Mouse (Mus musculus) retina, adult 2 months (tissue): ENCODE results near the gene Brsk1.

Experiments
- DNase-seq: peaks from one replicate; pipeline ENCODE4 v3.0.0-alpha.2; 2012; ENCODE audit warnings: low read depth, low spot score

Brsk1 gene

DNA sequence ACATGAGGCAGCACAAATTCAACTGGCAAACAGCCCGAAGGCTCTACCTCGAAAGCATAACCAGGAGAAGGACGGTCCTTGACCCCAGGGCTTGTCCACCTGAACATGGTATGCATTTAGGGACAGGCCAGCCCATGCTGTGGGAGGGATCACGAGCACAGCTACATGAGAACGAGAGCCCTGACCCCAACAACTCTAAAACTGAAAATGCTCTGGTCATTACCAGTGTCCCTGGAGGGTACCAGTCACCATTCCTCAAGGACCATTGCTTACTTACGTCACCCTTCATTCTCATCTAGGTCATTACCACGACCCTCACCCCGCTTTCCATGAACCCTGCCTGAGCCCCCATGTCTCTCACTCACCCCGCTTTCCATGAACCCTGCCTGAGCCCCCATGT, 21.2 kb upstream of the Brsk1 start:
- DNase-seq, result no peak

DNA sequence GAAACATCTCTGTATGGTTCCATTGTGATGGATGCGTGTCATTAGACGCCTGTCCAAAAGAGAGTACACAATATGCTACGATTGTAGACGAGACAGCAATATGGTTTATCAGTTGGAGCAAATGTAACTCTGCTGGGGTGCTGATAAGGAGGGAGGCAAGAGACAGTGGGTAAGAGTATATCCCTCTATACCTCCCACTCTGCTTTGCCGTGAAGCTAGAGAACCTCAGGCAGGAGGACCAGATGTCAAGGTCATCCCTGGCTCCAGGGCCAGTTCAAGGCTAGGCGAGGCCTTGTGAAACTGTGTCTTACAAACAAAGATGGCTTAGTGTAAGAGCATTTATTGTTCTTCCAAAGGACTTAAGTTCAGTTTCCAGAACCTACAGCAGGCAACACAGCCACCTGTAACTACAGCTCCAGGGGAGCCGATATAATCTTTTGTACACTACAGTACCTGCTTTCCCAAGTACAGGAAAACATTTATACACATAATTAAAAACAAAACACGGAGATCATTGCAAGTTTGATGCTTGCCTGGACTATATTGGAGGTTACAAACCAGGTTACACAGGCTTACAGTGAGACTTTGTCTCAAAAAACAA, 19.6 kb upstream of the Brsk1 start:
- DNase-seq, result no peak

DNA sequence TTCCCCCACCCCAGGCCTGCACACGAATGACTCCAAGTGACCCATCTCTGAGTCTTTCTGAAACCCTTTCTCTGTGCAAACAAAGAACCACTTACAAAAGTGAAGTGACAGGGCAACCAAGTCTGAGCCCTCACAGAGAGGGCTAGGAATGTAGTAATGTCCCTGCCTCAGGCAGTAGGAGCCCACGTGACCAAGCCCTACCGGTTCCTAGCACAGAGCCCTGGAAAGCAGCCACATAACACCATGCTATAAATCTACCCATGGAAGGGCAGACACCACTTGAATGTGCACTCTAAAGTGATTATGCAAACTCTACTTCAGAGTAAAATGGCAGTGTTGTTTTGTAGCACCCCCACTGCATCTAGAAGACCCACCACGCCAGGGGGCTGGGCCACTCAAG, 18.4 kb upstream of the Brsk1 start:
- no peak for DNase-seq

DNA sequence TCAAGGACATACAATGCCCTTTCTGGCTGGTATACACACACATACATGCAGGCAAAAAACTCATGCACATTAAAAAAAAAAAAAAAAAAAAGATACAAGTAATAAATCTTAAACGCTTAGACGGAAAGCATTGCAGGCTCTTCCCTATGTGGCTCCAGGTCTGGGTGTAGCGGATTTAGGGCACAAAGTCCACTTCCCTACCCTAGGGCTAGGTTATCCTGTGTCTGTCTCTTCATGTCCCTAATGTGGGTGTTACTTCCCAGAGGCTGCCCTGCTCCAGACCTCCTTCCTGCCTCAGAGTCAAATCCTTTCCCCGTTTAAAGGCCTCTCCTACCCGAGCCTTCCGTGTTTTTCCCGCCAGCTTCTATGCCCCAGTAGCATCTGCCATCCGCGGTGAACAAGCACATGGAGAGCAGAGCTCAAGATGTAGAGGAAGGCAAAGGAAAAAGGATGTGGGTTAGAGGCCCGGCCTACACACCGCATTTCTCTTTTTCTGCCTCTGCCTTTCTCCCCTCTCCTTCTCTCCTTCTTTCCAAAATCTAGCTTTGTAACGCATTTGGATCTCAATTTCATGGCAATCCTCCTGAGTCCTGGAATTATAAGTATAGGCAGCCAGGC, 16.2 kb upstream of the Brsk1 start:
- no peak for DNase-seq

DNA sequence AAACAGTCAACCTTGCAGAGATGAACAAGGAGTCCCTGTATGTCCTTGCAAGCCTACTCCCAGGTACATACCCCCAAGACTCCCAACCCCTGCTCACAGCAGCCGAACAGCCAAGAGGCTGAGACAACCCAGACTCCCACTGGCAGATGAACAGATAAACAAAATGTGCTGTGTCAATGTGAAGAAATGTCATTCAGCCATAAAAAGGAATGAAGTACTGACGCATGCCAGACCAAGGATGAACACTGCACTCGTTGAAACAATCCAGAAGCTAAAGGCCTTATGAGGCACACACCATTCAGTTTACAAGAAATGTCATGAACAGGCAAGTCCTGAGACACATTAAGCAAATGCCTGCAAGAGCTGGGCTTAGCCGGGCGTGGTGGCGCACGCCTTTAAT, 15.2 kb upstream of the Brsk1 start:
- DNase-seq, result no peak

DNA sequence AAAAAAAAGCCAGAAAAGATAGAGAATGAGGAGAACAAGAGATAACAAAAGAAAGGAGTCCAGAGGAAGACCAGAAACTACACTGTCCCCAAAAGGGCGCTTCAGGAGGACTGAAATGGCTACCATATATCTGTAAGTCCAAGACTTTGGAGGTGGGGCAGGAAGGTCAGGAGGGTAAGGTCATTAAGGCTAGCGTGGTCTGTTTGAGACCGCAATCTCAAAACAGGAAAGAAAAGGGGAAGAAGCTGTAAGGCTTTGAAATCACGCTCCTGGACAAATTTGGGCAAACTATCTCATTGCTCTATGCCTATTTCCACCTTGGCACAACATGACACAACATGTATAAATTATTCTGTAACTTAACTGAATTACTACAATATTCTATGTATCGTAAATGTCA, 7.1 kb upstream of the Brsk1 start:
- no peak for DNase-seq

DNA sequence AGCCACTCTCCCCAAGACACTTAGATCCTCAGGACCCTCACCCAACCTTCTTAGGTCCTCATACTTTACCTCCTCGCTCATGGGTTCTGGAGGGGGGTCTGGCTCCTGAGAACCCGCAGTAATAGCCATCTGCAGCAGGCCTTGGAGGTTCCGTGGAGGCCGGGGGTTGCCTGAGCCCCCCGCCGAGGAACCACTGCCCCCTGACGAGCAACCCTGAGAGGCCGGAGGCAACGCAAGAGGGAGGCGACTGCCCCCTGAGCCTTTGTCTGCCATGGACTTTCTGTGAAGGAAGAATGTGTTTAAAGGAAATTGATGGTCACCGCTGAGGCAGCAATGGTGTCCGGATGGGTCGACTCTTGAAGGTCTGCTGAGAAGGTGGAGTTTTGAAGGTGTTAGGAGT, 6.2 kb upstream of the Brsk1 start:
- no peak for DNase-seq

DNA sequence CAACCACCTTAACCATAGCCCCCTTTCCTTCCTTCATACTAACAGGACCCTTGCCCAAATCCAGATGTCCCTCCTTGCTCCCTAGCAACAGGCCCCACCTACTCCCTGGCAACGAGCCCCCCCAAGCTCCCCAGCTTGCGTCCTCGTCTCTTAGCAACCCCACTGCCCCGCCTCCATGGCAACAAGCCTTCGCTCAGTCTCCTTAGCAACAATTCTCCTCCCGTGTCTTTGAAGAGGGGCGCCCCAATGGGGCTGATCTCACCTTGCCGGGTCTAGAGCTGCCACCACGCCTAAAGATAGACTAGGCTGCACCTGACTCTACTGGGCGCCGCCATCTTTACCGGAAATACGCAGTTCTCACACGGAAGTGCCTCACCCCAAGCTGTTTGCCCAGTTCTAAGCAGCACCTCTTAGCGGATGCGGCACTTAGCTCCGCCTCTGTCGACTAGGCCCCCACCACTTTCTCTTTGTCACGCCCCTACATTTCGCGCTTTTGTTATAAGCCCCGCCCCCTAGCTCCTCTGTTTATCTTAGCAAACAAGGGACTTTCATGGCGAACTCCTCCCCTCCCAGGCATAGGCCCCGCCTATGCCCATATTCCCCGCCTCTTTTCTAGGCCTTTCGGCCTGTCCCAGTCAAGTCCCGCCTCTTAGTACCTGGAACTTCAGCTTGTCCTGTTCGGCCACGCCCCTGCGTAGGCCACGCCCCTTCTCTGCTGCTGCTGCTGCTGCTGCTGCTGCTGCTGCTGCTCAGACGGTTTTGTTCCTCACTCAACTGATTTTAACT, 5.6 kb upstream of the Brsk1 start, which contains the start of gene Hspbp1:
Gene Hspbp1, minus strand, starts transcription at position 437 of the 786 bp plus-strand sequence.
- DNase-seq, result peak; percentile 97

DNA sequence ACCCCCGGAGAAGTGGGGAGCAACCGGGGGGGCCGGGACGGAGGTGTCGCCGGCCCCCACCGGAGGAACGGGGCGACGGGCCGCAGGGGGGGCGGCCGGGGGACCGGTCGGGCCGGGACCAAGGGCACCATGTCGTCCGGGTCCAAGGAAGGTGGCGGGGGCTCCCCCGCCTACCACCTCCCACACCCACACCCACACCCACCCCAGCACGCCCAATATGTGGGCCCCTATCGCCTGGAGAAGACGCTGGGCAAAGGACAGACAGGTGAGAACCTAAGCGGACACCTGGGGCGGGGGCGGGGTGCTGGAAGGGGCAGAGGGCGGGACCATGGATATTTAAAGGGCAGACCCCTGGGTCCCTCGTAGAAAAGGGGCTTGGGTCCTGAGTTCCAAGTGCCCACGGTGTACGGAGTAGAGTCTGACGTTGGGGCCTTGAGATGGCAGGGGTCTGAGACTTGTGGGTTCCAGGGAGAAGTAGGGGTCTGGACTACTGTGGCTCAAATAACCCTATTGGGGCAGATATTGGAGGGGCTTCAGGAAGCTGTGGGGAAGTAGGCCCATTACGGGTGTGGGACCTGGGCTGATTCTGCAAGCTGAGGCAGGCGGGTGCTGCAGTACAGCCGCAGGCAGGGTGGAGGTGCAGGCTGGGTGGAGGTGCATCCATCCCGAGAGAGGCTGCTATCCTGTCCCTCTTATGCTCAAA, 698 bp downstream of the Brsk1 start:
- DNase-seq, result no peak

DNA sequence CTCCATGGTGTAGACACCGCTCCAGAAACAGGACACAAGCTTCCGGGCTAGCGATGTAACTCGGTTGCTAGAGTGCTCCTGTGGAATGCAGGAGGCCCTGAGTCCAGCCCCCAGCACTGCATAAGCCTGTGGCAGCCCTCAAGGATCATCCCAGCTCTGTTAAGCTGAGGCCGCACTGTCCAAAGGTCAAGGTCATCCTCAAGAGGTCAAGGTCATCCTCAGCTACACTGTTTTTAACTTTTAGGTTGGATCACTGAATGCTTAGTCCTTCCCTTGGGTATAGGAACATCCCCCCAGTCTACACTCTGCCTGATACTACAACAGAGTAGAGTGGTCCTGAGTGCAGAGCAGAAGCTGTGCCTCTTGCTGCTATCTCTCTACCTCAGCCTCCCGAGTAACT, 2.6 kb downstream of the Brsk1 start:
- no peak for DNase-seq

DNA sequence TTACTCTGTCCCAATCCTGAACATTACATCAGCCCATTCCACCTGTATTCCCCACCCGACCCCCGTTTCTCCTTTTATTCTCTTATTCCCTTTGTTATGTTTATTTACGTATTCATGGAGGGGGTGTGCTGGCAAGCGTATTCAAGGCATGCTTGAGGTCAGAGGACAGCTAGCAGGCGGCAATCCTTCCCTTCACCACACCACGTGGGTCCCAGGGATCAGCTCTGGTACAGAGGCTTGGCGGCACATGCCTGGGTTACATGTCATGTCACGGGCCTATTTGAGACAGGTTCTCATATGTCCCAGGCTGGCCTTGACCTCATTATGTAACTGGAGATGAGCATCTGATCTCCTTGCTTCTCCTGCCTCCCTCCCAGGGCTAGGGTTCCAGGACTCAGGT, 11.9 kb downstream of the Brsk1 start:
- no peak for DNase-seq

DNA sequence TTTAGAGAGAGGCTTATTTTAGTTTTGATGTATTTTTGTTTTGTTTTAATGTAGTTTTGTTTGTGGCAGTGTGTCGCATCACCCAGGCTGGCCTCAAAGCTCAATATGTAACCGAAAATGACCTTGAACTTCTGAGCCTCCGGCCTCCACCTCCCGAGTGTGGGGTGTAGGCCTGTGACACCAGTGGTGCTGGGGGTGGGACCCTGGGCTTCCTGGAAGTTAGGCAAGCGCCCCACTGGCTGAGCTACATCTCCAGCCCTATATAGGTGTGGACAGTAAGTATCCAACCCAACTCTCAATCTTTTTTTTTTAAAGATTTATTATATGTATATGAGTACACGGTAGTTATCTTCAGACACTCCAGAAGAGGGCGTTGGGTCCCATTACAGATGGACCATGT, 12.8 kb downstream of the Brsk1 start:
- DNase-seq, result no peak

DNA sequence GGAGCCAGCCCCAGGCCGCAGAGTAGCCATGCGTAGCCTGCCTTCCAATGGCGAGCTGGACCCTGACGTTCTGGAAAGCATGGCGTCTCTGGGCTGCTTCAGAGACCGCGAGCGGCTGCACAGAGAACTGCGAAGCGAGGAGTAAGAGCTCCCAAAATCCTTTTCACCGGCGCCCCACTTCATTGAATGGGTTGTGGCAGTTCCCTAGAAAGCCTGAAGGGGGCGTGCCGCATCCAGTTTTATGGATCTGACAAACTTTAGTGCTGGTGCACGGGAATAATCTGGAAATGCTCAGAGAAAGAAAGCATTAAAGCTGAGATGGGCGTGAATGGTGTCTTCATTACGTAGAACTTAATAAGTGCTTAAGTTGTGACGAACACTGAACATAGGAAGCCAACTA, 14.7 kb downstream of the Brsk1 start:
- DNase-seq, result no peak

DNA sequence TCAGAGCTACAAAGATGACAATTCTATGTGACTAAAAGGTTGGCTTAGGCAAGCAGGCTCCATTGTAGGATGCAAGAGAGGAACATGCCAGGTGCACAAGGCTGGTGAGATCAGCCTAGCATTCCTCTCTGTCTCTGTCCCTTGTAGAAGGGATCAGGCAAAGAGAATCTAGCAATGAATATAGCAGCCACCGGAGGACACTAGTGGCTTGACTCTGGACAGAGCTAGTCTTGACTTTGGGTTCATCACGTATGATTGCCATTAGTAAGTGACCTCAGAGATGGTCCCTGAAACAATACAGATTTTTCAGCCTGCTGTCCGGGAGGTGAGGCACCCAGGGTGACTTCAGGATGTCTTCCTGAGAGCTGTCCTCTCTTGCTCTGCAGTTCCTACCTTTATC, 22.2 kb downstream of the Brsk1 start:
- no peak for DNase-seq

DNA sequence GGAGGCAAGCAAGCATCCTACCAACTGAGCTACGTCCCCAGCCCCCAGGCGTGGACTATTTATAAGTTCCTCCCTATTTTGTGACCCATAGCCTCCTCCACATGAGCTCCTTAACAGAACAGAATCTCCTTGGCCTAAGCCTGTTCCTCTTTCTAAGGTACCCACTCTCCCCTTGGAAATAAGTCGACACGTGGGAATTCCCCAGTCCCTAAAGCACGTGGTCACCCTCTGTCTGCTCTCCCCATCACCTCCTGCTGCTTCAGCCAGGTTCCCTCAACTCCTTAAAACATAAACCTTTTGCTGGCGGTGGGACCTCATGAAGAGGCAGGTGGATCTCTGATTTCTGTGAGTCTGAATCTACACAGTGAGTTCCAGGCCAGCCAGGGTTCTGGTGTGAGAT, 26.6 kb downstream of the Brsk1 start:
- DNase-seq, result no peak

DNA sequence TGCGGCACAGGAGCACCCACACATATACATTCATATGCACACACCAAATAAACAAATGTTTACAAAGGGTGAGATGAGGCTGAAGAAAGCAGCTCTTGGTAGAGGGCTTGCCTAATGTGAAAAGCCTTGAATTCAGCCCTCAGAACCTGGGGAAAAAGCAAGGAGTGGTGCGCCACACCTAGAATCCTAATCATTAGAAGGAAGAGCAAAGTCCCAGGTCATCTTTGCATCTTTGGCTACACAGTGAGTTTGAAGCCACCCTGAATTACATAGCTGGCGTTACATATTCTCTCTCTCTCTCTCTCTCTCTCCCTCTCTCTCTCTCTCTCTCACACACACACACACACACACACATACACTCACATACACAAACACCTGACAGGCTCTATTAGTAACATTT, 28.9 kb downstream of the Brsk1 start:
- DNase-seq, result no peak

DNA sequence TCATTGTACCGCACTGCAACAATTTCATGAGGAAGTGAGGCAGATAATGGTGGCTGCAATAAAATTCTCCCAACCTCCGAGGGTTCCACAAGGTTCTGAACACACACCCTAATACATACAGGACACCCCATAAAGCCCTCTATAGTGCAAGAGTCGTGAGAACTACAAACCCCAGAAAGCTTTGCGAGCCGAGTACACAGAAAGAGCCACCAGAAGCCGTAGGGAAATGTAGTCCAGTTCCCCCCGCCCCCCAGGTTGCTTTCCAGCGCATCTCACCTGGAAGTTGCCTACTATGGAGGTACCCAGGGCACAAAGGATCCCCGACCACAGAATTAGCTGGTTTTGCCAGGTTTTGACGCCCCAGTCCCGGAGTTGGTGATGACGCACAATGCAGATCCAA, 33.1 kb downstream of the Brsk1 start:
- DNase-seq, result no peak

DNA sequence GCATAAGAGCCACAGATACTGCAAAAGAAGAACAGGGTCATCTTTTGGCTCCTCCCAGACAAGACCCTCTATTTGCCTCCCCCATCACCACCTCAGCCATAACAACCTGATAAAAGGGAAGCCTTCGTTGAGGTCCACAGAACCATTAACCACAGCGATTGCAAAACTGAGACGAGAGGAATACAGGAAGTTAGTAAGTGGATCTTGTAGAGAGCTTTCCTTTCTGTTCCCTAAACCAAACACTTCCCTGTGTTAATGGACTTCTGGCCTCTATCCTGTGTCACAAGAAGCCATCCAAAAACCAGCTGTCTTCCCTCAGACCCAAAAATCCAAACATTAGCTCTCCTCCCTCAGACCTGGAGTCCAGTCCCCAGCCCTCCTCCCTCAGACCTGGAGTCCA, 34.0 kb downstream of the Brsk1 start:
- no peak for DNase-seq

DNA sequence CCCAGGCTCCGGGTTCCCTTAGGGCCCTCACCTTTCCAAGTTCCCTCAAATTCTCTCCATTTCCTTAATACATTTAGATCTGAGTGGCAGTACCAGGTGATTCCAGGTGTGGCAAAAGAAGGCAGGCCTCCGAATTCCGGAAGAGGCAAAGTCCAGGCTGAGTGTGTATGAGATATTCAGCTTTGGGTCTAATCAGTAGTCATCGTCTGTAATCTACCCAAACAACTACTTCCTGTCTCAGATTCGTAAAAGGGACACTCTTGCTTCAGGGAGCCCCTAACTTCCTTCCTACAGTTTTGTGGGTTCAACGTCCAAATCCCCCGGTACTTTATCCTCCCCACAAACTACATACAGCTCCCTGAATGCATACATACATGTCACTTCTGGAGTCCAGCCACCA, 34.8 kb downstream of the Brsk1 start, which contains the start of gene Tmem150b:
Gene Tmem150b, minus strand, starts transcription at position 81 of the 400 bp plus-strand sequence.
- DNase-seq, result no peak

DNA sequence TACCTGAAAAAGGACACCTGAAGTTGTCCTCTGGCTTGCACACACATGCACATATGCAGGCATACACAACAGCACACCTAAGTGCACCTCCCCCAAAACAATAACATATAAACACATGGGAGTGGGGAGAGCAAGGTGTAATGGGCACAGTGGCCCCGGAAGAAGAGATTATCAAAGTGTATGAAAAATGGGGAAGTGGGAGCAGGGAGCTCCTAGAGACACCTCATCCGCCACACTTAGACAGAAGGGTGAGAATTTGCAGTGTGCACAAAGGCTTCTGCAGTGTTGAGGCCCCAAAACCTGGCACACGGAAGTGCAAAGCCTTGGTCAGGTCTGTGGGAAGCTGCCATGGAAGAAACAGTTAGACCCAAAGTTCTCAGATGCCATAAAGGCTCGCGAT, 40.7 kb downstream of the Brsk1 start:
- no peak for DNase-seq

DNA sequence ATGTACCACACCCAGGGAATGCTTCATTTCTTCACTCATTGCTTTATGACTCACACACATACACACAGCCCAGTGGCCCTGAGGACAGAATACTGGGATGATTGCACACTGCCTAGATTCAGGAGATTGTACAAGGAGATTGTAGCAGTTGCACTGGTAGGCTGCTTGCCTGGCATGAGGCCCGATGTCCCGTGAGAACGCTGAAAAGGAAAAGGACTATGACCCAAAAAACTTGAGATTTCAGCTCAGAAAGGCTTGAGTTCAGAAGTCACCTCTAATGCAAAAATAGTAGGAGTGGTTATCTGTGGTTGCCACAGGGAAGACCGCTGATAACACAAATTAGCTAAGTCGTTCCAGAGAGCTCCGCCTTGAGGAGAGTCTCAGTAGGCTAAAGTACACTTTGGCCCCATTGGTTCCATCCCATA, 42.6 kb downstream of the Brsk1 start:
- DNase-seq, result no peak

DNA sequence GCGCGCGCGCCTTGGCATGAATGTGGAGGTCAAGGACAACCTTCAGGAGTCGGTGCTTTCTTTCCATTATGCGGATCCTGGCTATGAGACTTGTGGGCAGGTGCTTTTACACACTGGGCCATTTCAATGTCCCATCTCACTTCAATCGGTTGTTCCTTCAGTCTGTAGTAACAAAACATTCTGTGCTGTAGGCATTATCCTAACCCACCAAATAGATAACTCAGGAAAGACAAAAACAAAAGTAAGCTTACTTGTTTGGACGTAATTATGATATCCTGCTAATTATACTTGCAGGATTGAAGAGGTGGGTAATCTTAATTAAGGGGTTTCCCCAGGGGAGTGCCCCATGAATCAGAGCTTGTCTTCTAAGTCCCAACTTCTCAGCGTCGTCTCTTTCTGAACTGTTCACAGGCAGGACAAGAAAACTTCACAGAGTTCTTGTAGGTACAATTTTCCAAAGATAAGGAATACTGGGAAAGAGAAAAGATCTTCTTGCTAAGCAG, 48.7 kb downstream of the Brsk1 start:
- DNase-seq, result no peak
